Mouse (Mus musculus): ENCODE measurements around the gene Psen1.

Psen1 gene

GRCm38 (mm10) chr12:83723037-83723436, 35.1 kb downstream of the Psen1 start:
- in situ Hi-C loops (cut with MseI, MboI) = no loop called here

- in situ Hi-C loops (cut with MseI, MboI) = no loop called here
Measured at GRCm38 (mm10) chr12:83726510-83727308, 38.8 kb downstream of the Psen1 start.

GRCm38 (mm10) chr12:83732225-83732624, 44.3 kb downstream of the Psen1 start:
- in situ Hi-C loops (cut with MseI, MboI) = no loop called here

GRCm38 (mm10) chr12:83734047-83734446, 46.1 kb downstream of the Psen1 start:
- in situ Hi-C loops (cut with MseI, MboI) = no loop called here

- in situ Hi-C loops (cut with MseI, MboI) = no loop called here
Measured at GRCm38 (mm10) chr12:83736236-83736635, 48.3 kb downstream of the Psen1 start.

- in situ Hi-C loops (cut with MseI, MboI) = no loop called here
Measured at GRCm38 (mm10) chr12:83738651-83739050, 50.7 kb downstream of the Psen1 start.

- in situ Hi-C loops (cut with MseI, MboI) = no loop called here
Measured at GRCm38 (mm10) chr12:83741722-83742121, 53.8 kb downstream of the Psen1 start.

GRCm38 (mm10) chr12:83742834-83743233, 54.9 kb downstream of the Psen1 start:
- in situ Hi-C loops (cut with MseI, MboI) = no loop called here

- in situ Hi-C loops (cut with MseI, MboI) = no loop called here
Measured at GRCm38 (mm10) chr12:83743712-83744111, 55.8 kb downstream of the Psen1 start.

GRCm38 (mm10) chr12:83749186-83749585, 61.2 kb downstream of the Psen1 start:
- in situ Hi-C loops (cut with MseI, MboI) = no loop called here

- in situ Hi-C loops (cut with MseI, MboI) = no loop called here
Measured at GRCm38 (mm10) chr12:83752495-83752894, 64.5 kb downstream of the Psen1 start.

- in situ Hi-C loops (cut with MseI, MboI) = no loop called here
Measured at GRCm38 (mm10) chr12:83758735-83759134, 70.8 kb downstream of the Psen1 start.

- in situ Hi-C loops (cut with MseI, MboI) = no loop called here
Measured at GRCm38 (mm10) chr12:83760201-83760600, 72.2 kb downstream of the Psen1 start.

- in situ Hi-C loops (cut with MseI, MboI) = no loop called here
Measured at GRCm38 (mm10) chr12:83762706-83763105, 74.8 kb downstream of the Psen1 start.

GRCm38 (mm10) chr12:83763311-83764043, 75.5 kb downstream of the Psen1 start, which contains the start of gene Papln:
Gene Papln, plus strand, starts transcription at chr12:83763634.
- in situ Hi-C loops (cut with MseI, MboI) = no loop called here

GRCm38 (mm10) chr12:83764044-83764365, 76.1 kb downstream of the Psen1 start:
- in situ Hi-C loops (cut with MseI, MboI) = no loop called here

GRCm38 (mm10) chr12:83764519-83764918, 76.6 kb downstream of the Psen1 start:
- in situ Hi-C loops (cut with MseI, MboI) = no loop called here

GRCm38 (mm10) chr12:83765965-83766603, 78.1 kb downstream of the Psen1 start:
- in situ Hi-C loops (cut with MseI, MboI) = no loop called here

GRCm38 (mm10) chr12:83767833-83768232, 79.9 kb downstream of the Psen1 start:
- in situ Hi-C loops (cut with MseI, MboI) = no loop called here

- in situ Hi-C loops (cut with MseI, MboI) = no loop called here
Measured at GRCm38 (mm10) chr12:83768235-83768899, 80.4 kb downstream of the Psen1 start.

GRCm38 (mm10) chr12:83770418-83771256, 82.7 kb downstream of the Psen1 start:
- in situ Hi-C loops (cut with MseI, MboI) = no loop called here

Measured in mouse trophoblast stem cell (cell line).